Mouse (Mus musculus): Measurements from ENCODE around the gene Med12l.

Gene Med12l

DNA sequence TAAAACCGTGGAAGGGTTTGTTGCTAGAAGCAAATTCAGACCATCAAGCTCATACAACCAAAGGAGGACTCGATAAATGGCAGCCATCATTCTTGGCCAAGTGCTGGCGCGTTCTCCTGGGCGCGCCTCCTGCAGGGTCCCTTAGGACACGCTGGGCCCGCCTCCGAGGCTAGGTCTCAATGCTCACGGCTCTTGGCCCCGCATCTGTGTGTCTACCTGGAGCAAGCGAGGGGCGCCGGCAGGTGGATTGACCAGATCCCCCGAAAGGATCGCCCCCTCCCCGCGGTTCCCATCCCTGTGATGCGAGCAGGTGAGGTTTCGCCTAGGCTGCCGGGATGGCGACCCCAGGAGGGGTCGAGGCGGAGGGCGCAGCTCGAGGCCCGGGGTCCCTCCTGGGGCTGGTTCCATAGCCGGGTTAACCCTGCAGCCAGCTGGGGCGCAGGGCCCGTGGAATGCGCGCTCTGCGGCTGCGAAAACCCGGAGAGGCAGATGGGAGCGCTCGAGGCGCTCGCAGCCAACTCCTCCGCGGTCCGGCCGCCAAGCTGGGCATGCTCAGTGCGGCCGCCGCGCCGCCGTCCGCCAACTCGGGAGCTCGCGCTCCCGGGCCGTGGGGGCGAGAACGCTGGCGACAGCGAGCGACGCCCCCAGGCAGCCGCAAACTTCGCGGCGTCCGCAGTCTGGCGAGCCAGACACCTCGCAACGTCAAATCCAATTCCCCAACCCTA, at the start of gene Med12l:
Gene Med12l, plus strand, starts transcription at position 555 of the 725 bp plus-strand sequence.
- peak; percentile 67 for DNase-seq (ENCODE audit: low read depth, low spot score)

DNA sequence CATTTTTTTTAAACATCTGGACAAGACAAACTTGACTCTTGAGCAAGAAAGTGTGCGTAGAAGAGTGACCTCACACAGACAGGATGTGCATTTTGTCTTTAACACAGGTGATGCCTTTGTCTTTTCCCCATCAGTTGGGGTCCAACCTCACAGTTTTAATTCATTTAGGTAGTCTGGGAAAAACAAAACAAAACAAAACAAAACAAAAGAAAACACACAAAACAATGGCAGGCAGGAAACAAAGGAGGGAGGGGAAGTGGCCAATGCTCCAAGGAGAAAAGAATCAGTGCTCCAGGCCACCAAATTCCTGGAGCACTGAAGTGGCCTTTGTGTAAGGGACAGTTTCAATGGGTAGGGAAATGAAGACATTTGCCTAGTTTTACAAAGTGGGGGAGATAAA, 44.5 kb upstream of the Med12l start:
- no peak for DNase-seq (ENCODE audit: low read depth, low spot score)

DNA sequence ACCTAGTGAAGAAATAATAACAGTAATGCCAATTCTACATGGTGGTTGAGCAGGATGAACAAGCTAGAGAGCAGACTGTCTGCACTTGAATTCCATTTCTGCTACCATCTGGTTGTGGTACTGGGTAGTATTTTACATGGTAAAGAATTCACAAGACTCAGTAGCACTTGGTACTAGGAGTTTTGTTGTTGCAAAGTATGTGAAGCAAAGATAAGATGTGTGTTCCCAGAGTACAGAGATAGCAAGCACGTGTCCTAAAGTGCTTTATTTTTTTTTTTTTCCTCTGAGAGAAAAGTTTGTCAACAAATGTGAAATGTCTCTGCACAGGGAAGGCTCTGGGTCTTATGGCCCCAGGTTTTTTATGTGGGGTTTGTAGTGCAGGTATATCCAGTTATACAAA, 28.2 kb upstream of the Med12l start:
- no peak for DNase-seq (ENCODE audit: low read depth, low spot score)

DNA sequence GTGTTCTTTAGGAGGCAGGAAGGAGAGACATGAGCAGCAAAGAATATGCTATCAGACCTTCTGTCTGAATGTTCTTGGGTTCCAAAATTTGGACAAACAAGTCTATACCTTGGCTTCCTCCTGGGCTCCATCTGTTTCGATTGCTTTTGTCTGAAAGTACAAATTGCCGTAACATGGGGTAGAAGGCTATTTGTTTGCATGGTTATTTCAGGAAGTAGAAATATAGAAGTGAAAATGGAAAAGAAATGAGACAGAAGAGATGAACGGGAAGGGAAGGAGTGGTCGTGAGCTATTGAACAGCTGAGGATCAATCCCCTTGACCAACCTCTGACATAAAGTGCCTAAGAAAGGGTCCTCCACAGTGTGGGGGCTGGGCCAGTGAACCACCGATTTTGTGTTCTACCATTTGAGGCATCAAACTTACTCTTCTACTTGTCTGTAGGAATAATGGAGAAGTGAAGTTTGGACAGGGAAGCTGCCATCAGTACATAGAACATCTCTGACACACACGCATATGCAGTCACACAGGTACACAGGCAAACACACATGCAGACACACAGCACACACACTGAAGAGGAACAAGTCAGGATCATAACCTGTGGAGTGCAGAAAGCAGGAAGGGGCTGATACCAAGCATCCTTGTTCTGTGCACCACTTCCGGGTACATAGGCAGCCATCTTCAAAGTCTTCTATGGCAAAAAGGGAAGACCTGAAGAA, 27.6 kb upstream of the Med12l start:
- DNase-seq (ENCODE audit: low read depth, low spot score) = no peak

DNA sequence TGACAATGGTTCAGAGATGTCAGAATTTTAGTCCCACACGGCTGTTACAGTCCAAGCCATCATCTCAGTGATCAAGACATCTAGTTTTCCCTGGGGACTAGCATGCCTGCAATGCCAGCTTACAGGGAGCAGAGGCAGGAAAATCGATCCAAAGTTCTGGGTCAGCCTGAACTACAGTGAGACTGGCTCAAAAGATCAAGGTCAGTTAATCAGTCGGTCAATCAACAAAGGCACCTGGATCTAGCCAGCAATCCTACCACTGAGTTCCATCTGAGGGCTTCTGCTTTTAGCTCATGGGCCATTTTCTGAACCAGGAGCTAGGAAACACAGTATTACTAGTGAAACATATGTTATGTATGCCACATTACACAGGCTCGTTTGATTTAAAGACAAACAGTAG, 25.0 kb upstream of the Med12l start:
- DNase-seq (ENCODE audit: low read depth, low spot score) = no peak

DNA sequence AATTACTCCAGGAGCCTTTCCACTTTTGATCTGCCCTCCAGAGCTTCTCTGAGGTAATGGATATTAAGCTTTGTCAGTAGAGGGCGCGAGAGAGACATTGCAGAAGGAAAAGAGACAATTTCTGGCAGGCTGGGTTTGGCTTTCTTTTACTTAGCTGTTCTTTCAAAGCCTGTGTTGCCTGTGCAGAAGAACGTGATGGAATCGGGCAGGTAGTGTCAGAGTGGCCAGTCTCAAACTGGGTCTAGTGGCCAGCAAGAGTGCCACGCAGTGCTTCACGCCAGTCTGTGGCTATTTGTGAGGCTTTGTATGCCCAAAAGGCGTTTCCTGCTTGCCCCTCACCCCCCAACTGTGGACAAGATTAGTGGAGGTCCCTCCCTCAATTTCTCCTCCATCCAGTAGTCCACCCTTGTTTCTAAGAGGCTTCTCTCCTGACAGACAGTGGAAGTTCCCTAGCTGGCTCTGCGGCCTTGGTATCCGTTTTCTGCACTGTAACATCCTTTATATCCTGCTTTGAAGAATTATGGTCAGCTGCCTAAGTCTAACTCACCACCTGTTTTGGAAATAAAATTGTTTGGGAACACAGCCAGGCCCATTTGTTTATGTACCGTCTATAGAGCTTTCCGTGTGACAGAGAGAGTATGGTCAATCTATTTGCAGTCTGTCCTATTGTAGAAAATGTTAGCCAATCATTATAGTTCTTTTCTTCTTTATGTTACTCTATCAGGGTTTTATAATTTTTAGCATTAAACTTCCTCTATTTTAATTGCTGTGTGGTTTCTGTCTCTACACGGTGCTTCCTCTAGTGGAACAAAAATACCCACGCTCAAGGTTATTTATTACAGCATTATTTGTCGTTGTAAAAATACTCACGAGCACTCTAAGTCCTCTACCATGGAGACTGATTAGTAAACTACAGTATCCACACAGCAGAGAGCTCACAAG, 22.5 kb upstream of the Med12l start:
- peak; percentile 72 for DNase-seq (ENCODE audit: low read depth, low spot score)

DNA sequence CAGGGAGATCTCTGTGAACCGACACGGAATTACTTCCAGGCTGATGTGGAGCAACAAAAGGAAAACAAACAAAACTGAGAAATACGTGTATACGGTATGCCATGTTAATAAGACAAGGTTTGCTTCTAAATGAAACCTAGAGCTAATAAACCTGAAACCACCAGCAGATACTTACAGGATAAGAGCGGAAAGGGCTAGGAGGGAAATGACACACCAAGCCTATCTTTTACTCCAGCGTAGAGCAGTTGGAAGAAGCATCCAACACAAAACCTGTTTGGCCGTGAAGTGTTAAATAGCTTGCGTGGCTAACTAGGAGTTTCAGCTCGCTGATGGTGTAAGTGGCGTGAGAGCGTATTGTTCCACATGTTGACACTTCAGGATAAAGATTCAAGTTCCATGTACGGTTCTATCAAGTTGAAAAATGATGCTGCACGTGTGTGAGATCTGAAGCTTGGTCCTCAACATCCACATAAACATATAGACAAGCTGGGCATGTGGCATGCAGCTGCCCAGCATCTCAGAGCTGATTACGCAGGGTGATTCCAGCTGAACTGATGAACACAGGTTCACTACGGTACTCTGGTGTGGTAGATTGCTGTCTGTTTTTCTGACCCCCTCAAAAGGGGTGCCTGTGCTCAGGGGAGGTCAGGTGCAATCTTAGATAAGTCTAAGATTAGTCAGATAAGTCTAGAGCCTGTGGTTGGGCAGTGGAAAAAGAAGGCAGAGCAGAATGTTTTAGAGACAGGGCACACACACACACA, 21.6 kb upstream of the Med12l start:
- DNase-seq (ENCODE audit: low read depth, low spot score) = no peak

DNA sequence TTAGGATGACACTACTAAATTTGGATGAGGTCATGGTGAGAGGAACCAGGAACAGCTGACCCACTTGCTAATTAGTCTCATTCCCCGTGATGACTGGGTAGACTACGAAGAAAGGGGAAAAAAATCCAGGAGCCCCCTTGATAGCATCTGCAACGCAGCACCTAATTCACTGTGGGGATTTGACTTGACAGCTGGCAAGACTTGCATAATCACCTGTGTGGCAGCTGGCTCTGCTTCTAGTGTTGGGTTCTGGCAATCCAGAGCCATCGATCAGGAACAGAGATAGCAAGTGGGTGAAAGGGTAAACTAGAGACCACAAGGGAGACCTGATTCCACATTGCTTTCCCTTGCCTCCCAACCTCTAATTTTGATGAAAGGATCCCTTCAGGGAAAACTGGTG, 19.8 kb upstream of the Med12l start:
- DNase-seq (ENCODE audit: low read depth, low spot score) = no peak

DNA sequence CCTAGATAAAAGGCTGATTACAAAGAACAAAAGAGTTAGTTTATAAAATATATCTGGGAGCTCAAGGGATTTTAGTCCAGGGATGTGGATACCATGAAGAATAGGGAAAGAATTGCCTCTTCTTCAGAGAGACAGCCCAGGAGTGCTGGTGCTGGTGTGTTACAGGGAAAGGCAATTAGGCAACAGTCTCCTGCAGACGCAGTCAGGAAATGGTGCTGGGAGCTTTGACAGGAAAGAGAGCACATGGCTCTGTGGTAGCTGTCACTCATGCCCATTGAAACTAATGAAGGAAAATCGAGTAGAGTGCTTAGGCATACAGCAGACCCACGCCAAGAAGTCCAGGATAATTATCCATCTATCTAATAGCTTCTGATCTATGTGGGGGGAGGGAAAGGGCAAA, 16.3 kb upstream of the Med12l start:
- no peak for DNase-seq (ENCODE audit: low read depth, low spot score)

DNA sequence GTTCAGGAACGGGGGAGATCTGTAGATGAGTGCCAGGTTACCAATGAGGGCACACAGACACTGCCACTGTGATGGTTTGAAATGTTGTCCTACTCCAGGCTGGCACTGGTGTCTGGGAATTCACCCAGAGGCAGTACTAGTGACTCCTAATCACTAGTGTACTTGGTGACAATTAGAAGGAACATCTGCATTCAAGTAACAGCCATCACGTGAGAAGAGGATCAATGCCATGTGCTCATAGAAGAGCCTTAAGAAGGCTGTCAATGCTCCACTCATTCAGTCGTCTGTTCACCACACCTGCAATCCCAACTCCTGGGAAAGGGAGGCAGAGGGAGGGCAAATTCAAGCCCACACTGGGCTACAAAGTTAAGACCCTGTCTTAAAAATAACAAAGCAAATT, 15.1 kb upstream of the Med12l start:
- no peak for DNase-seq (ENCODE audit: low read depth, low spot score)

DNA sequence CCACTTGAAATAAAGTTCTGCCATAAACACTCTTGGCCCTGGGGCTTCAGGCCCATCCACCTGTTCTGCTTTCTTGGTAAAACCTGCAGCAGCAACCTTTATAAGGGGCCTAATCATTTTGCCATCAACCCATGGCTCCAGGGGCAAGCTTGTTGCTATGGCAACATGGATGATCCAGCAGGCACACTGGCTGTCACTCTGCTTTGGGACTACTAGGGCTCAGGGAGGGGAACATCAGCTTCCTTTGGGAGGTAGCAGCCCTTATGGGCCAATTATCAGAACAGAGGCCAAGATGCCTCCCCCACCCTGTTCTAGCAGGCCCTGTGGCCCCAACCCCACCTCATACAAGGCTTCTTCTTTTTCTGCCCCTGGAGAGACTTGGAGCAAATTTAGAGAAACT, 13.5 kb upstream of the Med12l start:
- no peak for DNase-seq (ENCODE audit: low read depth, low spot score)

DNA sequence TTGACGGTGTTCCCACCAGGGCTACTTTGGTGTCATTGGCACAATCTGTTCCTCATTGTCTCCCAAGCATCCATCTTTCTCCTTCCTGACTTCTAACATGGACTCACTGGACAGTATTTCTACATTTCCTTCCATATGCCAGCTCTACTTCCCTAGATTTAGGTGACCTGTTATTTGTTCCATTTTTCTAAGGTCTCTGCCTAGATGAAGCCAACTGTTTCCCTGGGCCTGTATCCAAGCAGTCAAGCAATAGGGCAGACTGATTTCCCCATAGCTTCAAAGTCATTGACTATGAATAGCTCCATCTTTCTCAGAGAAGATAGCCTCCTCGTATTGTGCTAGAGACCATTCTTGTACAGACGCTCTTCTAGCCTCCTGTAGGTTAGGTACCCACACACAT, 12.0 kb upstream of the Med12l start:
- no peak for DNase-seq (ENCODE audit: low read depth, low spot score)

DNA sequence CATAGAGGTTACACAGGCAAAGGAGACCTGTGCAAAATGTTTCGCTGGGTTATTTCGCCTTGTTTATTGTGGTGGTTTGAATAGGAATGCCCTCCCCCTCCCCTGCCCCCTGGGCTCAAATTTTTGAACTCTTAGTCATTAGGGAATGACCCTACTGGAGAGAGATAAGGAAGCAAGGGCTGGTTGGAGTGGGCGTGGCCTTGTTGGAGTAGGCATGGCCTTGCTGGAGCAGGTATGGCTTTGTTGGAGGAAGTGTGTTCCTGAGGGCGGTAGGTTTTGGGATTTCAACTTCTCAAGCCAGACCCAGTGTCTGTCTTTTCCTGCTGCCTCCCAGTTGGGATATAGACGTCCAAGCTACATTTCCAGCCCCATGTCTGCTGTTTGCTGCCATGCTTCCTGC, 1.9 kb upstream of the Med12l start:
- DNase-seq (ENCODE audit: low read depth, low spot score) = no peak

DNA sequence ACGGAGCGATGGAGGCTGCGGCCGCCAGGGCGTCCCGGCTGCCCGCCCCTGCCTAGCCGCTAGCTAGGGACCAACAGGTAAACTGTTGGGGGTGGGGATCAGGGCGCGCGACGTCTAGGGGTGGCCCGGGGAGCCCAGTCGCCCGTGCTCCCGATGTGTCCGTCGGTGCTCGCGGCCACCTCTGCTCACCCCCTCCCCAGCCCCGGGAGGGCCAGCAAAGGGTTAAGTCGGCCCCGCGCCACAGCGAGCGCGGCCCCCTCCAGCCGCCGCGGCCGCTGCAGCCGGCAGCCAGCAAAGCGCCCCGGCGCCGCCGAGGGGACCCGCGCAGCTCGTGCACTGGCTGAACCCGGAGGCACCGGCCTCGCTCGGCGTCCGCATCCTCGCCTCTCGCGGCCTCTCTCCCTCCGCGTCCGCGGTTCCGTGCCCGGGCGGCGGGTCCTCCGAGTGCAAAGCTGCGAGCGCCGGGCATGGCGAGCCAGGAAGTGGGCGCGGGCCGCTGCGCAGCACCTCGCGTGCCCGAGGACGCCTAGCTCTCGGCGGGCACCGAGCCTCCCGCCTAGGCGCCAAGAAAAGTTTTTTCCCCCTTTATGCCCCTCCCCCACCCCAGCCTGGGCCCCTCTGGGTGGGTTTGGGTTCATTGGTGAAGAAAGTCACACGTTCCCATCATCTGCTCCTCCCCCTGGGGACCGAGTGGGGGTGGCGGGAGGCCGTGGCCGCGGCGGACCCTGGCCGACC, 538 bp downstream of the Med12l start:
- no peak for DNase-seq (ENCODE audit: low read depth, low spot score)

DNA sequence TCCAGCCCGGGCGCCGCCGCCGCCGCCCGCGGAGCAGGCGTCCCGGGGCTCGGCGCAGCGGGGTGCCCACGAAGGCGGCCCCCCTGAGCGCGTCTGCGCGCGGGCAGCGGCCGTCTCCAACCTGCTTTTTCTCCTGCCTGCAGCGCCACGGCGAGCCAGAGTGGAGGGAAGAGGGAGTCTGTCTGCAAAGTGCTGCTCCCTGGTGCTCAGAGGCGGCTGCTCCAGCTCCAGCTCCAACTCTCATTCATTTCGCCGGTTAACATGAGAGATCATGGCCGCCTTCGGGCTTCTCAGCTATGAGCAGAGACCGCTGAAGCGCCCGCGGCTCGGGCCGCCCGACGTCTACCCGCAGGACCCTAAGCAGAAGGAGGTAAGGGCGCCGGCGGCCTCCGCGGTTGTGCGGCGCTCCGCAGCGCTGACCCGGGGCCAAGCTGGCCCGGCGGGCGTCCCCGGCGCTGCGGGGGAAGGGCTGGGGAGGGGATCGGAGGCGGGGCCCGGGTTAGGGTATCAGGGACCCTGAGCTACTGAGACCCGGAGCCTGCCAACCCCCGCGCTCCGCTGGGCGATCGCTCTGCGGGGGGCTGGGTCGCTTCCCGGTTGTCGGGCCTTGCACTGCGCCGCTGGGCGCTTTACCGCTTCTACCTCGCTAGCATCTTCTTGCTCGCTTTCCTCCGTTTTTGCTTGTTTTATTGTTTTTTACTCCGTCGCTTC, 1.3 kb downstream of the Med12l start:
- DNase-seq (ENCODE audit: low read depth, low spot score) = peak; percentile 60

DNA sequence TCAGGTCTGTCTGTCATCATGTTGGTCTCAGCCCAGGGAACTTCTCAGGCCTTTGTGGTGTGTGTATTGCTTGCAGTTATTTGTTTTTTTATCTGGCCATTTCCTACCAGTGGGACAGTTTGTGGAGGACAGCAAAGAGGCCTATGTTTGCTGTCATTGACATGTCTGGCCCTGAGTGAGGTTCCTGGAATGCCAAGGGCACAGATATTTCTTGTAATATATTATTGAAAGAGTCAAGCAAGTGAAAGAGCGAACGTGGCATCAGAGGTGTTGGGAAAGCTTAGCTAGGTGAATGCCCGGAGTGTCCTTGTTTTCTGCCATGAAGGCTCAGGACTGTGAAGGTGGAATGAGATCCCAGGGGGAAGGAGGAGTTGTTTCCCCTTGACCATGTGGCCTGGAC, 4.7 kb downstream of the Med12l start:
- no peak for DNase-seq (ENCODE audit: low read depth, low spot score)

DNA sequence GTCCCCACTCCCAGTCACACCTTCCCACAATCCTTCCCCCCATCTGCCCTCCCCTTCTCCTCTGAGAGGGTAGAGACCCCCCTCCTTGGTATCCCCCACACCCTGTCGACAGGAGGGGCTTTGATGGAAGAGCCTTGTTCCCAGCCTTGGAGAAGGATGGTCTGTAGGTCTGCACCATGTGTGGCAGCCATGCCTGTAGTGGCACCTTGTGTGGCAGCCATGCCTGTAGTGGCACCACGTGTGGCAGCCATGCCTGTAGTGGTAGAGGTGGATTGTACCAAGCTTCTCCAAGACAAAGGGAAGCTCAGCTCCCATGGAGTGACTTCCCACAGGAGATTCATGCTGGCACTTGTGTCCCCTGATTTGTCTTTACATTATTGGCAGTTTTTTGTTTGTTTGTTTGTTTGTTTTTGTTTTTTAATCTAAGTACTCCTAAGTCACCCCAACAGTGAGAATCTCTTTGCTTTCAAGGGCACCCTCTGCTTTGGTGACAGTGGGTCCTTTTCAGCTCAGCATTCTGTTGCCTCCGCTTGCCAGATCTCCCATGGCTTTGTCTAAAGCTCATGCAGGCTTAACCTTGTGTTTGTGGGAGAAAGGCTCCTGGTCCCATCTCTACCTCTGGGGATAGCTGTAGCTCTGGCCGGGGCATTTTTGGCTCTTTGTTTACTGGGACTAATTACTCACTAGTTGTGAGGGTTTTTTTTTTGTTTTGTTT, 10.2 kb downstream of the Med12l start:
- no peak for DNase-seq (ENCODE audit: low read depth, low spot score)

DNA sequence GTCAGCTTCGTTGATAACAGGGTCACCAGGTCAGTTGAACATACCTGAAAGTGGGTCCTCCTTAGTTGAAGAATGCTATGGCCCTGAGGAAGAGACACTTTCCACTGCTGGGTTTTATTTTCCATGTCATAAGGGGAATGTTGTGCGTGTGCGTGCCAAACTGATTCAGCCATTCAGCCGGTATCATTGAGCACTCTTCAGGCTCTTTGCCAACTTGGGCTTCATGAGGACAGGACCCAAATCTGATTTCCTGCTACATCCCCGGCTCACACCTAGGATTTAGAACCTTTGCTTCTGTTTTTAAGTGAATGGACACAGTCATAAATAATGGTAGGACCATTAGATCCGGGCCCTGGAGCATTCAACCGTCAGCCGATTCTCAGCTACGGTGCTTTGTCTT, 10.9 kb downstream of the Med12l start:
- DNase-seq (ENCODE audit: low read depth, low spot score) = no peak

DNA sequence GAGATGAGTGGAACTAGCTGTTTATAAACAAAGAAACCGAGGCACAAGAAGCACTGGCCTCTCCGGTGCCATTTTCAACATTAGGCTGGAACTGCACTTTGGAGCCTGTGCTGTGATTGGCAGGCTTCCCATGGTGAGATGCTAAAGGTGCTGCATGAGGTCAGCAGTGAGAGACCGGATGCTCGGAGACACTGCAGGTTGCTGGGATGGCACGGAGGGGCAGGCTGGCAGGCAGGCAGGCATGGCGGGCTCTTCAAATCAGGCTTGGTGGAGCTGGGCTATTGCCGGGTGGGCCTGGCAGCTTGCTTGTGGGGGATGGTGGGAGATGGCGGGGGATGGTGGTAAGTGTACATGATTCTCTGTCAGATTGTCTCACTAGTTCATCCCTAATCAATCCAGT, 15.6 kb downstream of the Med12l start:
- no peak for DNase-seq (ENCODE audit: low read depth, low spot score)

DNA sequence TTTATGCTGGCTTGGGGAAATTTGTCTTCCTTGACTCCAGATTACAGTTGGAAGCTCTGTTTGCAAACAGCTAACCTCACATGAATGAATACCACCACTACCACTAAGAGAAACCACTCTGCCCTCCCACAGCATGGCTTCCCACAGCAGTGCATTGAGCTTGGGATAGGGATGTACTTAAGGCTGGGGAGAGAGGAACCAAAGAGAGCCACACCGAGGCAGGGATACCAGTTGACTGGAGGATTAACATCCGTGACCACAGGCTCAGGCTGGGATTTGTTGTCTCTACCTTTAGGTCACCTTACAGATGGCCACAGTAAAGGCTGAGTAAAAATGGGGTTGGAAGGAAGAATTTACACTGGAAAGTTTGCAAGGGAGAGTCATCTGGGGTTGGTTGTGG, 16.6 kb downstream of the Med12l start:
- DNase-seq (ENCODE audit: low read depth, low spot score) = no peak

Measured in telencephalon, adult 2 months (tissue).